15 mouse cellular contexts compared by ENCODE assay signal in the genomic region with DNA sequence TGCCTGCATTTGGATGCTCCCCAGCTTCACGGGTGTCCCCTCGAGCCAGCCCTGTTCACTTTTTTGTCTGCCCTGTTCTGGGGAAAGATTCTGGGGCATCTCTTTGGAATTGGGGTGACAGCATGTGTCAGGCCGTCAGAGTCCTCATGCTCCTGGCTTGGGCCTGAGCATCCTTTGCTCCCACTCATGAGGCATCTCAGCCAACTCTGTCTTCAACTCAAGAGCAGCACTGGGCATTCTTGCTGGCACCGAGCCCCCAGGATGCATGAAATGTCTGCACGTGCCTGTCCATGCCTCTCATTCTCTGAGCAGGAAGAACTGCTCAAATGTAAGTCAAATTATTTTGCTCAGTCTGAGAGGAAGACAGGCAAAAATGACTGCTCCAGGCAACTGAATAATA.
DNase-seq lines count a peak whose midpoint lies in the region; ATAC-seq and TF ChIP-seq lines count a peak whose summit lies in the region.
"Had no signal": no experiment of that assay in that cellular context is flagged by ENCODE, and none has a peak within 500 bp of the region (broad histone marks: within the 10 kb centered on the region; RNA-seq: fewer than 3 reads in every experiment).

No protein-coding gene starts in this region.

- H3K36me3 ChIP-seq in midbrain, embryonic 11.5 days (ENCODE audit: control insufficient read depth, insufficient read depth, low read length) = no peaks in the 10 kb centered on the region
- H3K36me3 ChIP-seq in heart, embryonic 10.5 days = no peaks in the 10 kb centered on the region

- H3K4me2 ChIP-seq in midbrain, embryonic 11.5 days = no peak overlapping the region

- ATAC-seq in midbrain, embryonic 11.5 days (ENCODE audit: low FRiP score) = no peak
- ATAC-seq: intestine, embryonic 16.5 days had no signal

- peaks cover 7% of the 10 kb centered on the region for H3K4me1 ChIP-seq in midbrain, embryonic 11.5 days (ENCODE audit: control insufficient read depth, insufficient read depth, low read length)
- peaks cover 6% of the 10 kb centered on the region; the same call in 1 of the 2 replicates for H3K4me1 ChIP-seq in heart, embryonic 10.5 days

- DNase-seq in cerebellum, postnatal 10 days = peak; percentile 64 to 65
- DNase-seq in cerebellum, adult 8-10 months = no peak
- no peak for DNase-seq in layer of hippocampus, adult 2 months (ENCODE audit: low spot score in 2 of 2)
- DNase-seq in layer of hippocampus, adult 9-11 months = no peak
- peak; percentile 2 for DNase-seq in midbrain, embryonic 11.5 days (ENCODE audit: low spot score, missing footprints)
- no peak for DNase-seq in retina, postnatal 1 day
- DNase-seq in heart, embryonic 10.5 days (ENCODE audit: low spot score) = no peak
- DNase-seq: B cell, adult 2 months; gastrocnemius, postnatal 10 days; heart, postnatal 14 days; kidney, postnatal 14 days; liver; lung, adult 2 months; thymus, postnatal 36 days had no signal

- peak overlapping the region; percentile 67 for H3K27ac ChIP-seq in layer of hippocampus, adult 2 months
- no peak overlapping the region for H3K27ac ChIP-seq in midbrain, embryonic 11.5 days (ENCODE audit: low read depth, low read length)
- H3K27ac ChIP-seq in heart, embryonic 10.5 days = no peak overlapping the region

- no peak overlapping the region for H3K9ac ChIP-seq in midbrain, embryonic 11.5 days (ENCODE audit: low read length)

- no peak for TF ChIP-seq CTCF in layer of hippocampus, adult 2 months (conservative IDR thresholded peaks at IDR 0.05)

- no peak overlapping the region for H3K4me3 ChIP-seq in layer of hippocampus, adult 2 months
- H3K4me3 ChIP-seq in midbrain, embryonic 11.5 days (ENCODE audit: low read depth, low read length) = no peak overlapping the region
- no peak overlapping the region for H3K4me3 ChIP-seq in heart, embryonic 10.5 days

- WGBS in midbrain, embryonic 11.5 days = 78% methylated on average over 5 of the region's 5 CpGs
- 64% methylated on average over 5 of the region's 5 CpGs for WGBS in heart, embryonic 10.5 days

- H3K9me3 ChIP-seq in midbrain, embryonic 11.5 days (ENCODE audit: control insufficient read depth, low read length) = no peaks in the 10 kb centered on the region
- no peaks in the 10 kb centered on the region for H3K9me3 ChIP-seq in heart, embryonic 10.5 days

- no peaks in the 10 kb centered on the region for H3K27me3 ChIP-seq in midbrain, embryonic 11.5 days (ENCODE audit: control insufficient read depth, insufficient read depth, low read length)
- H3K27me3 ChIP-seq in heart, embryonic 10.5 days (ENCODE audit: insufficient read depth, poor library complexity, severe bottlenecking) = peaks cover 11% of the 10 kb centered on the region; the same call in 1 of the 2 replicates

Comparison
In these comparisons a context has a peak if more than half of its experiments do, and no peak if none do; other contexts are left out.
1. DNase-seq: peak in cerebellum, postnatal 10 days (2 of 2) and midbrain, embryonic 11.5 days (single experiment); none in cerebellum, adult 8-10 months (single experiment), layer of hippocampus, adult 2 months (0 of 2), layer of hippocampus, adult 9-11 months (single experiment), retina, postnatal 1 day (single experiment) and heart, embryonic 10.5 days (single experiment).